Mouse (Mus musculus): ENCODE results near the gene Tas2r143.

The Tas2r143 gene

GRCm38 (mm10) chr6:42365215-42365614 lies 34.8 kb upstream of the Tas2r143 start:
- no peak for DNase-seq (ENCODE audit: low spot score in 2 of 2)

- DNase-seq (ENCODE audit: low spot score in 2 of 2) = no peak
Measured at GRCm38 (mm10) chr6:42369870-42370269, 30.2 kb upstream of the Tas2r143 start.

- DNase-seq (ENCODE audit: low spot score in 2 of 2) = no peak
Measured at GRCm38 (mm10) chr6:42370630-42371363, 29.2 kb upstream of the Tas2r143 start.

- DNase-seq (ENCODE audit: low spot score in 2 of 2) = no peak
Measured at GRCm38 (mm10) chr6:42372001-42372400, 28.0 kb upstream of the Tas2r143 start.

GRCm38 (mm10) chr6:42372421-42372815 lies 27.6 kb upstream of the Tas2r143 start:
- DNase-seq (ENCODE audit: low spot score in 2 of 2) = no peak

- peak; percentile 65 to 67 for DNase-seq (ENCODE audit: low spot score in 2 of 2)
Measured at GRCm38 (mm10) chr6:42372816-42373547, 27.1 kb upstream of the Tas2r143 start, which contains the start of gene Epha1. Gene Epha1 (minus strand): TSS chr6:42373268.

- no peak for DNase-seq (ENCODE audit: low spot score in 2 of 2)
Measured at GRCm38 (mm10) chr6:42373669-42374430, 26.2 kb upstream of the Tas2r143 start.

- no peak for DNase-seq (ENCODE audit: low spot score in 2 of 2)
Measured at GRCm38 (mm10) chr6:42374701-42375100, 25.3 kb upstream of the Tas2r143 start.

- DNase-seq (ENCODE audit: low spot score in 2 of 2) = no peak
Measured at GRCm38 (mm10) chr6:42375131-42375530, 24.9 kb upstream of the Tas2r143 start.

GRCm38 (mm10) chr6:42376016-42376415 lies 24.0 kb upstream of the Tas2r143 start:
- no peak for DNase-seq (ENCODE audit: low spot score in 2 of 2)

- no peak for DNase-seq (ENCODE audit: low spot score in 2 of 2)
Measured at GRCm38 (mm10) chr6:42376504-42377019, 23.5 kb upstream of the Tas2r143 start.

GRCm38 (mm10) chr6:42377280-42377679 lies 22.8 kb upstream of the Tas2r143 start:
- DNase-seq (ENCODE audit: low spot score in 2 of 2) = no peak

- no peak for DNase-seq (ENCODE audit: low spot score in 2 of 2)
Measured at GRCm38 (mm10) chr6:42379551-42379950, 20.5 kb upstream of the Tas2r143 start.

GRCm38 (mm10) chr6:42380416-42381144 lies 19.5 kb upstream of the Tas2r143 start:
- peak in 1 of 2 experiments; percentile 56 for DNase-seq (ENCODE audit: low spot score in 2 of 2)

GRCm38 (mm10) chr6:42381221-42381620 lies 18.8 kb upstream of the Tas2r143 start:
- no peak for DNase-seq (ENCODE audit: low spot score in 2 of 2)

- DNase-seq (ENCODE audit: low spot score in 2 of 2) = no peak
Measured at GRCm38 (mm10) chr6:42381916-42382381, 18.1 kb upstream of the Tas2r143 start.

- no peak for DNase-seq (ENCODE audit: low spot score in 2 of 2)
Measured at GRCm38 (mm10) chr6:42383360-42383759, 16.7 kb upstream of the Tas2r143 start.

GRCm38 (mm10) chr6:42385635-42386034 lies 14.4 kb upstream of the Tas2r143 start:
- peak in 1 of 2 experiments; percentile 39 for DNase-seq (ENCODE audit: low spot score in 2 of 2)

- DNase-seq (ENCODE audit: low spot score in 2 of 2) = no peak
Measured at GRCm38 (mm10) chr6:42391796-42392330, 8.2 kb upstream of the Tas2r143 start.

GRCm38 (mm10) chr6:42395960-42396809 lies 3.9 kb upstream of the Tas2r143 start:
- DNase-seq (ENCODE audit: low spot score in 2 of 2) = no peak
